10 mouse cellular contexts compared by ENCODE assay signal in genomic region chr7:118992080-118992560, GRCm38 (mm10). TPM values are rescaled to one million over a fixed set of nuclear protein-coding genes. Genes with fewer than 3 reads are reported as not detected.
A peak's percentile ranks its signal among the peaks of the same experiment; 100 is the strongest.
DNase-seq lines count a peak whose midpoint lies in the region; ATAC-seq lines count a peak whose summit lies in the region.
"Had no signal": no experiment of that assay in that cellular context is flagged by ENCODE, and none has a peak within 500 bp of the region (broad histone marks: within the 10 kb centered on the region; RNA-seq: fewer than 3 reads in every experiment).

No protein-coding gene starts in this region.

- DNase-seq in cerebellum, adult 9-11 months = peak; percentile 50
- DNase-seq in cerebellum, adult 11 months = no peak
- DNase-seq in midbrain, embryonic 10.5 days (ENCODE audit: low spot score) = no peak
- DNase-seq in adrenal gland, postnatal 36 days = no peak
- no peak for DNase-seq in thymus, postnatal 36 days
- no peak for DNase-seq in adrenal gland, postnatal 14 days

- ATAC-seq in midbrain, embryonic 16.5 days = no peak
- no peak for ATAC-seq in hindbrain, embryonic 15.5 days (ENCODE audit: low FRiP score, low read depth)
- ATAC-seq: Patski had no signal

- WGBS in midbrain, embryonic 10.5 days = 41% methylated on average over 6 of the region's 6 CpGs
- 20% methylated on average over 6 of the region's 6 CpGs for WGBS in midbrain, embryonic 16.5 days
- WGBS in hindbrain, embryonic 15.5 days = 13% methylated on average over 6 of the region's 6 CpGs

- peaks cover 8% of the 10 kb centered on the region for H3K27me3 ChIP-seq in midbrain, embryonic 10.5 days (ENCODE audit: low read depth, poor library complexity, severe bottlenecking)
- no peaks in the 10 kb centered on the region for H3K27me3 ChIP-seq in midbrain, embryonic 16.5 days (ENCODE audit: control insufficient read depth, insufficient read depth, low read depth, low read length)
- H3K27me3 ChIP-seq in hindbrain, embryonic 15.5 days = no peaks in the 10 kb centered on the region
- H3K27me3 ChIP-seq: Patski had no signal

- no peak overlapping the region for H3K9ac ChIP-seq in midbrain, embryonic 16.5 days (ENCODE audit: low read depth, low read length)
- H3K9ac ChIP-seq in hindbrain, embryonic 15.5 days = no peak overlapping the region

- peaks cover 20% of the 10 kb centered on the region for H3K36me3 ChIP-seq in midbrain, embryonic 10.5 days
- no peaks in the 10 kb centered on the region for H3K36me3 ChIP-seq in midbrain, embryonic 16.5 days (ENCODE audit: control insufficient read depth, insufficient read depth, low read length)
- no peaks in the 10 kb centered on the region for H3K36me3 ChIP-seq in hindbrain, embryonic 15.5 days

- H3K9me3 ChIP-seq in midbrain, embryonic 10.5 days (replicated peaks) = no peaks in the 10 kb centered on the region
- H3K9me3 ChIP-seq in midbrain, embryonic 16.5 days (replicated peaks; ENCODE audit: control insufficient read depth, low read length, poor library complexity, severe bottlenecking) = no peaks in the 10 kb centered on the region
- no peaks in the 10 kb centered on the region for H3K9me3 ChIP-seq in hindbrain, embryonic 15.5 days

- no peak overlapping the region; the same call in 1 of the 2 replicates for H3K4me2 ChIP-seq in midbrain, embryonic 16.5 days (ENCODE audit: low read length)
- H3K4me2 ChIP-seq in hindbrain, embryonic 15.5 days = peak overlapping the region; percentile 64

- peak overlapping the region; percentile 92 for H3K27ac ChIP-seq in midbrain, embryonic 10.5 days (replicated peaks)
- H3K27ac ChIP-seq in midbrain, embryonic 16.5 days (ENCODE audit: low read length) = no peak overlapping the region
- peak overlapping the region; percentile 60; the same call in 1 of the 2 replicates for H3K27ac ChIP-seq in hindbrain, embryonic 15.5 days (replicated peaks)
- H3K27ac ChIP-seq: macrophage had no signal

- peak overlapping the region; percentile 77 for H3K4me3 ChIP-seq in midbrain, embryonic 10.5 days
- H3K4me3 ChIP-seq in midbrain, embryonic 16.5 days (ENCODE audit: low read depth, low read length) = no peak overlapping the region
- H3K4me3 ChIP-seq in hindbrain, embryonic 15.5 days = peak overlapping the region; percentile 43; the same call in 1 of the 2 replicates

- peaks cover 82% of the 10 kb centered on the region for H3K4me1 ChIP-seq in midbrain, embryonic 10.5 days
- H3K4me1 ChIP-seq in midbrain, embryonic 16.5 days (ENCODE audit: control insufficient read depth, insufficient read depth, low read length) = peaks cover 48% of the 10 kb centered on the region
- peaks cover 61% of the 10 kb centered on the region for H3K4me1 ChIP-seq in hindbrain, embryonic 15.5 days (replicated peaks)

RNA-seq across cellular contexts. Expression of gene Gprc5b, which starts 2.9 kb away (rescaled TPM):
- polyA plus RNA-seq in midbrain, embryonic 10.5 days (2016; fragmentation: Nextera tagmentation; extraction: Ambion mirVana) = 10.1 and 13.6 TPM in 2 replicates
- 2.9 and 3.1 TPM in 2 replicates for polyA plus RNA-seq in midbrain, embryonic 16.5 days (2015; fragmentation: Nextera tagmentation; extraction: Ambion mirVana)
- polyA plus RNA-seq in hindbrain, embryonic 15.5 days (2015; fragmentation: Nextera tagmentation; extraction: Ambion mirVana) = 5.2 and 5.9 TPM in 2 replicates
- 100 to 1,000 TPM; 111 to 184 TPM for total RNA-seq in adrenal gland, postnatal 36 days (2021)
- total RNA-seq in adrenal gland, postnatal 14 days (2021) = 80.7 and 91.7 TPM in 2 replicates
